Mouse (Mus musculus) liver, embryonic 11.5 days (tissue): ENCODE measurements around the gene Cuta. TPM values are rescaled to one million over a fixed set of nuclear protein-coding genes. Genes with fewer than 3 reads are reported as not detected.
"Not testable (repeated sequence)": the region's sequence is repeated elsewhere in the genome, so short reads cannot be mapped to it uniquely, and the experiment has no call there.

Experiments
- ATAC-seq: fragments of 200-750 bp; cut with Nextera tagmentation; replicated peaks from 2 replicates; pipeline ENCODE4 v1.8.0; 2017; ENCODE audit warnings: moderate number of reproducible peaks, mild to moderate bottlenecking, moderate TSS enrichment, moderate library complexity; ENCODE audit not compliant: low FRiP score
- DNase-seq: peaks from one replicate; pipeline ENCODE4 v3.0.0-alpha.2; 2017; ENCODE audit warnings: low spot score
- H3K27ac ChIP-seq: fragments of 300-500 bp; sonication (generic); 2 replicates; pipeline ENCODE4 v1.5.1; 2014; ENCODE audit warnings: mild to moderate bottlenecking, low read depth, low read length, control low read depth
- H3K27me3 ChIP-seq: fragments of 300-500 bp; sonication (generic); replicated peaks from 2 replicates; pipeline ENCODE4 v1.6.1; 2014; ENCODE audit warnings: low read length, mixed read lengths; ENCODE audit not compliant: control insufficient read depth, insufficient read depth
- H3K36me3 ChIP-seq: fragments of 300-500 bp; sonication (generic); 2 replicates; pipeline ENCODE4 v1.6.1; 2014; ENCODE audit warnings: mild to moderate bottlenecking, low read length, moderate library complexity, mixed read lengths; ENCODE audit not compliant: control insufficient read depth, insufficient read depth
- H3K4me1 ChIP-seq: fragments of 300-500 bp; sonication (generic); replicated peaks from 2 replicates; pipeline ENCODE4 v1.6.1; 2014; ENCODE audit warnings: low read length, mixed read lengths; ENCODE audit not compliant: control insufficient read depth, insufficient read depth
- H3K4me2 ChIP-seq: fragments of 300-500 bp; sonication (generic); 2 replicates; pipeline ENCODE4 v1.6.1; 2014; ENCODE audit warnings: mild to moderate bottlenecking, control low read depth, moderate library complexity
- H3K4me3 ChIP-seq: fragments of 300-500 bp; sonication (generic); 2 replicates; pipeline ENCODE4 v1.5.1; 2014; ENCODE audit warnings: low read depth, low read length, control low read depth
- H3K9ac ChIP-seq: fragments of 300-500 bp; sonication (generic); 2 replicates; pipeline ENCODE4 v1.6.1; 2014; ENCODE audit warnings: low read depth, low read length, control low read depth
- H3K9me3 ChIP-seq: fragments of 300-500 bp; sonication (generic); 2 replicates; pipeline ENCODE4 v1.6.1; 2016; ENCODE audit warnings: low read length, inconsistent platforms, mixed read lengths; ENCODE audit not compliant: control insufficient read depth
- WGBS: fragments of 180-500 bp; shearing (Covaris S2); extraction: QIAGEN DNeasy Blood & Tissue Kit; methylation state at CpG from one replicate; pipeline ENCODE4 v1.1.7; 2014; 5-methylcytosine and 5-hydroxymethylcytosine counted together
- polyA plus RNA-seq: library from polyadenylated mRNA; unstranded; fragments of >200 nt; fragmentation: Nextera tagmentation; extraction: Ambion mirVana; gene quantifications from 2 replicates; pipeline ENCODE4 v1.2.1, GENCODE M21; 2014

Cuta gene
- polyA plus RNA-seq, 1 experiment from 2014 or later = 171 TPM

- peak overlapping the region; percentile 98; the same call in 1 of the 2 replicates for H3K4me2 ChIP-seq
Observed at GRCm38 (mm10) chr17:26936921-26937695, 2.3 kb downstream of the Cuta start.

GRCm38 (mm10) chr17:26936453-26936852 is 2.9 kb downstream of the Cuta start:
- Histone ChIP-seq H3K9me3 (no peaks in the 10 kb centered on the region), H3K36me3 (peaks cover 15% of the 10 kb centered on the region; the same call in 1 of the 2 replicates), H3K4me3 (no peak overlapping the region), H3K9ac (no peak overlapping the region), H3K4me2 (no peak overlapping the region), H3K27me3 (no peaks in the 10 kb centered on the region), H3K4me1 (peaks cover 33% of the 10 kb centered on the region), H3K27ac (no peak overlapping the region)
- ATAC-seq = no peak
- 85% methylated on average over 12 of the region's 12 CpGs for WGBS
- no peak for DNase-seq

More at GRCm38 (mm10) chr17:26936921-26937695, 2.3 kb downstream of the Cuta start:
- WGBS = 86% methylated on average over 15 of the region's 15 CpGs
- ATAC-seq (no peak), DNase-seq (no peak)
- Histone ChIP-seq H3K9me3 (no peaks in the 10 kb centered on the region), H3K9ac (no peak overlapping the region), H3K27me3 (no peaks in the 10 kb centered on the region), H3K4me1 (peaks cover 35% of the 10 kb centered on the region), H3K36me3 (peaks cover 15% of the 10 kb centered on the region; the same call in 1 of the 2 replicates), H3K4me3 (peak overlapping the region; percentile 76; the same call in 1 of the 2 replicates), H3K27ac (no peak overlapping the region)

GRCm38 (mm10) chr17:26935027-26935426 is 4.3 kb downstream of the Cuta start:
- Histone ChIP-seq H3K27ac (no peak overlapping the region), H3K4me3 (no peak overlapping the region), H3K36me3 (peaks cover 15% of the 10 kb centered on the region; the same call in 1 of the 2 replicates), H3K4me2 (no peak overlapping the region), H3K9me3 (no peaks in the 10 kb centered on the region), H3K9ac (no peak overlapping the region), H3K27me3 (no peaks in the 10 kb centered on the region), H3K4me1 (peaks cover 25% of the 10 kb centered on the region)
- ATAC-seq = no peak
- no peak for DNase-seq
- WGBS = 90% methylated on average over 9 of the region's 9 CpGs

- Histone ChIP-seq H3K9me3 (no peaks in the 10 kb centered on the region), H3K27me3 (no peaks in the 10 kb centered on the region), H3K4me1 (peaks cover 22% of the 10 kb centered on the region), H3K36me3 (peaks cover 19% of the 10 kb centered on the region; the same call in 1 of the 2 replicates), H3K9ac (peak overlapping the region; percentile 77), H3K4me3 (peak overlapping the region; percentile 74), H3K27ac (no peak overlapping the region; the same call in 1 of the 2 replicates), H3K4me2 (peak overlapping the region; percentile 100)
- DNase-seq (no peak), ATAC-seq (no peak)
- WGBS = 81% methylated on average over 16 of the region's 16 CpGs
Observed at GRCm38 (mm10) chr17:26933885-26934827, 5.2 kb downstream of the Cuta start.

- Histone ChIP-seq H3K9ac (peak overlapping the region; percentile 77), H3K9me3 (no peaks in the 10 kb centered on the region), H3K4me2 (peak overlapping the region; percentile 100), H3K27me3 (no peaks in the 10 kb centered on the region), H3K36me3 (peaks cover 24% of the 10 kb centered on the region; the same call in 1 of the 2 replicates), H3K4me3 (peak overlapping the region; percentile 74), H3K4me1 (peaks cover 22% of the 10 kb centered on the region), H3K27ac (peak overlapping the region; percentile 68)
- no peak for DNase-seq
- 9% methylated on average over 13 of the region's 13 CpGs for WGBS
- ATAC-seq = peak; percentile 9; the same call in 1 of the 2 replicates
Observed at GRCm38 (mm10) chr17:26933419-26933818, 6.0 kb downstream of the Cuta start.

- Histone ChIP-seq H3K4me3 (peak within 1 kb of the TSS; percentile 74), H3K27ac (peak within 1 kb of the TSS; percentile 68), H3K4me1 (peaks cover 20% of the 10 kb centered on the region), H3K27me3 (no peaks in the 10 kb centered on the region), H3K4me2 (peak within 1 kb of the TSS; percentile 100), H3K36me3 (peaks cover 24% of the 10 kb centered on the region; the same call in 1 of the 2 replicates), H3K9me3 (no peaks in the 10 kb centered on the region), H3K9ac (peak within 1 kb of the TSS; percentile 77)
- 0% methylated on average over 41 of the region's 43 CpGs for WGBS
- peak; percentile 90 for ATAC-seq
- peak; percentile 99 for DNase-seq
Observed at GRCm38 (mm10) chr17:26932839-26933398, 6.5 kb downstream of the Cuta start, which contains the start of gene Phf1. Phf1 (plus strand) TSS chr17:26933052.

- H3K9ac ChIP-seq, H3K9me3 ChIP-seq, H3K27me3 ChIP-seq, H3K4me3 ChIP-seq, H3K27ac ChIP-seq, H3K4me2 ChIP-seq, ATAC-seq: not testable (repeated sequence)
- Histone ChIP-seq H3K4me1 (peaks cover 13% of the 10 kb centered on the region), H3K36me3 (peaks cover 31% of the 10 kb centered on the region)
- 70% methylated on average over 7 of the region's 7 CpGs for WGBS
- DNase-seq = peak; percentile 37
Observed at GRCm38 (mm10) chr17:26931795-26932194, 7.6 kb downstream of the Cuta start.

- not testable (repeated sequence) for H3K9ac ChIP-seq, H3K27ac ChIP-seq, ATAC-seq, H3K4me1 ChIP-seq, H3K27me3 ChIP-seq, DNase-seq, H3K4me2 ChIP-seq, H3K9me3 ChIP-seq, H3K4me3 ChIP-seq
- WGBS = 95% methylated on average over 9 of the region's 9 CpGs
- H3K36me3 ChIP-seq = peaks cover 27% of the 10 kb centered on the region
Observed at GRCm38 (mm10) chr17:26925414-26925813, 14.0 kb downstream of the Cuta start.
